Mouse (Mus musculus) gastrocnemius, adult 2 months (tissue): Measurements from ENCODE around the gene Fmo1. TPM values are rescaled to one million over a fixed set of nuclear protein-coding genes. Genes with fewer than 3 reads are reported as not detected.

Experiments used
- DNase-seq: peaks from one replicate; pipeline ENCODE4 v3.0.0; 2022
- H3K27ac ChIP-seq: fragments of 200-600 bp; 2 replicates; pipeline ENCODE4 v1.8.1; 2022; ENCODE audit warnings: mild to moderate bottlenecking
- H3K4me3 ChIP-seq: fragments of 200-600 bp; 2 replicates; pipeline ENCODE4 v1.8.1; 2022; ENCODE audit warnings: mild to moderate bottlenecking, moderate library complexity
- CTCF ChIP-seq: fragments of 200-600 bp; IDR thresholded peaks from 2 replicates; pipeline ENCODE4 v1.8.1; 2022; ENCODE audit warnings: antibody characterized with exemption, mild to moderate bottlenecking, moderate library complexity
- intact Hi-C: fragments of 180-260 bp; cut with DNase I; formaldehyde crosslinking; loops from one replicate; pipeline ENCODE4 v1.15.1; 2025
- total RNA-seq, 2 experiments: library from RNA; stranded (reverse); gene quantifications; 2 replicates each; pipeline ENCODE4 v1.2.3; 2021

The Fmo1 gene
- total RNA-seq, 2 experiments from 2014 or later: 13.4 to 14.1 TPM

DNA sequence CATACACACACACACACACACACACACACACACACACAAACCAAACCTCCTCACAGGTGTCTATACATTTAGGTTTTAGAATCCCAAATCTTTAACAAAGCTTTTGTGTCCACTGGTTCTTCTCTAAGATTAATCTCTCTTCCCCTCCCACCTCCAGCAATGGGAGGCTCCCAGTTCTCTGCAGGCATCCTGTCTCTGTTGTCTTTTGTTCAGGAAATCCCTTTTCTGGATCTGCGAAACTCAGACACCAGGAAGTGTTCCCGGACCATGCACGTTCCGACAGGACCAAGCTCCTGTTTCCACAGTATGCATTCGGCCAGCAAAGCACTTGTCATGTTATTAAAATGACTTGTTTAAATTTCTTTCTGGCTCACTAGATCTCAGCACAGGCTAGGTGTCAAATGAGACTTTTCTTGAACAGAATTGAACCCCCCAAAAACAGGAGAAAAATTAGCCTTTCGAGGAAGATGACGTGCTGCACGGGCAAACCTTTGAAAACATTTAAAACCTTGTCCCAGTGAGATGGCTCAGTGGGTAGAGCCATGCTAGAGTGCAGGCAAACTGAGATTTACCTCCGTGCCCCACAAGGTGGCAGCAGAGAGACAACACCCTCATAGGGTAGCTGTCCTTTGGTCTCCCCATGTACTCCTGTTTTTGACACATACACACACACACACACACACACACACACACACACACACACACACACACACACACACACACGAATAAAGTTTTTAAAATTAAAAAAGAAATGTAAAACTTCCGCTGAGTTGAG is 13.4 kb upstream of the Fmo1 start:
- Histone ChIP-seq H3K27ac (peak overlapping the region; percentile 54; the same call in 1 of the 2 replicates), H3K4me3 (no peak overlapping the region)
- DNase-seq: peak; percentile 72
- TF ChIP-seq CTCF: peak; percentile 62
- intact Hi-C loops: no loop called here

DNA sequence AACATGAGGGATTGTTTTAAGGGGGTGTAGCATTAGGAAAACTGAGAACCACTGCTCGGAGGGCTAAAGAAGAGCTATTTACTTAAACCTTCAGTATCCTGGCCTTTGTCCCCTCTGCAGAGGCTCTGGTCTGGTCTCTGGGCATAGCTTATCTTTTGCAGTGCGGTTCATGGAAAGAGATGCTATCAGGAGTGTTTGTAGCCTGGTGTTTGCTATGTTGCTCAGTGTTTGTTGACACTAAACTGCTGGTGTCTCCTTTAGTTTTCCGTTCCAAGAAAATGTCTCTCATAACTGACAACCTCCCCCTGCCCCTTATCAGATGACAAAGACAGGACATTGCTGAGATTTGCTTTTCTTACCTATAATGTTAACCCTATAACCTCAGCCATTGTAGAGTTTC is 8.7 kb upstream of the Fmo1 start:
- no peak for TF ChIP-seq CTCF
- intact Hi-C loops: no loop called here

DNA sequence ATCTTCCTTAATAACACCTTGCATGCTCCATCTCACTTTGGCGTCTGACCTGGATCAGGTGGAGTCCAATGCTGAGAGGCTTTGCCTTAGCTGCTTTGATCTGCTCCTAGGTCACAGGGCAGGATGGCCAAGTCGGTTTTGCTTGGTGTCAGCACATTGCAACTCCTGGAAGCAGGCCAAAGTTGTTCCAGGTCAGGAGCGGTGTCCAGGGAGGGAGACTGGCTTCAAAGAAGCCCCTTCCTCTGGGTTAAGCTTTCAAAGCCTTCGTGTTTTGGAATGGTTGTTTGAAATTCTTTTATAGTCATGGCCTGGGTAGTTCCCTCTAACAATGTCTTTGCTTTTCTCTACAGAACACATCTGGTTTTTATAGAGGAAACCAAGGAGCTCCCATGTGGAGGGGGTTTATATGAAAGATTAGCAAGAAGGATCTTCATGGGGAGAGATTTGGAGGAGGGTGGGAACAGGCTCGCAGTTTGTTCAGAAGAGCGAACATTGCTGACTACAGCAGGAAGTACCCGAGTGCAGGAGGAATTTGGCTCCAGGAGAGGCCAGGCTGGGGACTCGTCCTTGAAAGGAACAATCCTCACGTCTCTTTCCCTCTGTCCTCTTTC is 5.4 kb upstream of the Fmo1 start:
- Histone ChIP-seq H3K4me3 (no peak overlapping the region), H3K27ac (peak overlapping the region; percentile 72)
- intact Hi-C loops: no loop called here
- DNase-seq: no peak
- TF ChIP-seq CTCF: no peak

More for the DNA sequence above, 8.7 kb upstream of the Fmo1 start:
- Histone ChIP-seq H3K27ac (no peak overlapping the region), H3K4me3 (no peak overlapping the region)
- DNase-seq: no peak

DNA sequence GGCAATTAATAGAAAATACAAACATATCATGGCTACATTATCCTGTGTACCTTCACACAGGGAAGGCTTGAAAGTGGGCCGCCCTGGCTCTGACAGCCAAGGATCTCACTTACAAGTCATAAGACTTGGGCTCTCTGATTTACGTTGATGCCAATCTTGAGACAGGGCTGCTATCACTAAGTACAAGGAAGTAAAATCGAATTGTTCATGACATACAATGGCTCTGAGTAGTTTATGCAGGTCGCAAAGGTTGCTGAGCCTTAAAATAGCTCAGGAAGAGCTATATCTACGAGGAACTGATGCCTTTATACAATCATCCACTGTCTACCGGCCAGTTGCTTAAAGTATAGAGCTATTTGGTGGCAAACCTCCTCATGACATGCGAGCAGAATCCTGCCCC is 4.6 kb upstream of the Fmo1 start:
- intact Hi-C loops: no loop called here
- no peak for TF ChIP-seq CTCF
- no peak overlapping the region for H3K4me3 ChIP-seq
- no peak overlapping the region for H3K27ac ChIP-seq
- no peak for DNase-seq

DNA sequence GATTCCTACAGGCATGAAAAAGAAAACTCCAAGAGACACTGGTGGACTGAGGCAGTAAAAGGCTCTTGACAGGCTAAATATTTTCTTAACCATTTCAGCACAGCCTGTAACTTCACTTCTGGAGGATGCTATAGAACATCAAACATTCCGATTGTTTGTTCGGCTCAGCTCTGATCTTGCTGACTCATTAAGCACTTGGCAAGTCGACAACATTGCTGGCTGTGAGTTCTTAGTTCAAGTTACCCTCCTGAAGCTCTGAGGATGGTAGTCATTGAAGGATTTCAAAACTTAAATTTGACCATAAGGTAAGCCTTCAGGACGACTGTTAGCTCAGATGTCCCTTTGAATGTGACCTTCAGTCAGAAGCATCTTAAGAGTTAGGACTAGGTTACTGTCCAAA is 986 bp upstream of the Fmo1 start:
- intact Hi-C loops: no loop called here
- peak overlapping the region; percentile 82; the same call in 1 of the 2 replicates for H3K27ac ChIP-seq
- no peak overlapping the region for H3K4me3 ChIP-seq
- no peak for DNase-seq
- no peak for TF ChIP-seq CTCF

DNA sequence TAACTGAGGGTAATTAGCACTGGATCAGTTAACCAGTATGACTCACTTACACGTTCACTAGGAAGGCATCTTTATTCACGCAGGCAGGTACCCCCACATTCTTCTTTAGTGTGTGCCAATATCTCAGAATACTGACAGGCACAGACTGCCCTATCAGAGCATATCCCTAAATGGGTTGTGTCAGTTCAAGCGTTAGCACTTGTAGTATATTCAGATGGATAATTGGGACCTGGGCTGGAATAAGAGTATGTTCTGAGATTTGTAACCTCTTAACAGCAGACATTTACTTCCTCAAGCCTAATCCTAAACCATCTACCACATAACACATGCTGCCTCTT is 948 bp downstream of the Fmo1 start:
- DNase-seq: no peak
- intact Hi-C loops: no loop called here
- no peak for TF ChIP-seq CTCF
- peak overlapping the region; percentile 82 for H3K27ac ChIP-seq
- peak overlapping the region; percentile 65 for H3K4me3 ChIP-seq

DNA sequence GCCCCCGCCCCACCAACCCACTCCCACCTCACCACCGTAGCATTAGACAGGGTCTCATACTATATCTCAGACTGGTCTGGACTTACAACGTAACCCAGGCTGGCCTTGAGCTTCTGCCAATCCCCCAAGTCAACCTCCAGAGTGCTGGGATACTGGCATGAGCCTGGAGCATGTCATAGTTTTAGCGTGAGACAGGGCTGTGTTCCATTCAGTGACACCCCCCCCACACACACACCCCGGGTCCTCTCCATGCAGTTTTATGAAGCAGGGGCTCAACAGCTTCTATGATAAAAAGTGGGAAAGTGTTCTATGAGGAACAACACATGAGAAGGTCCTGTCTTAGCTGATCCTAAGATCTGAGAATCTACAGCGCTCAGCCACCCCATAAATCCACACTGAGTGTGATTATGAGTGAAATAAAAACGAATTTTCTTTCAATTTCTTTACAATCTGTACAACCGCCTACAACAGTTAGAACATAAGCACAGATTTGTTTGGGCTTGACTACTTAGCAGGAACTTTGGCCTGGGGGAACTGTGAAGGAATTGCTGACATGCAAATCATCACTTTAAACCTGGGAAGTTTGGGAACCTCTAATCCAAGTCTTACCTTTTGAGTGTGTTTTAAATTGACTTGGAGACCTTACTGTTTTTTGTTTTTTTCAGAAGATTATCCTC is 1.5 kb downstream of the Fmo1 start:
- peak overlapping the region; percentile 65 for H3K4me3 ChIP-seq
- no peak for TF ChIP-seq CTCF
- intact Hi-C loops: no loop called here

DNA sequence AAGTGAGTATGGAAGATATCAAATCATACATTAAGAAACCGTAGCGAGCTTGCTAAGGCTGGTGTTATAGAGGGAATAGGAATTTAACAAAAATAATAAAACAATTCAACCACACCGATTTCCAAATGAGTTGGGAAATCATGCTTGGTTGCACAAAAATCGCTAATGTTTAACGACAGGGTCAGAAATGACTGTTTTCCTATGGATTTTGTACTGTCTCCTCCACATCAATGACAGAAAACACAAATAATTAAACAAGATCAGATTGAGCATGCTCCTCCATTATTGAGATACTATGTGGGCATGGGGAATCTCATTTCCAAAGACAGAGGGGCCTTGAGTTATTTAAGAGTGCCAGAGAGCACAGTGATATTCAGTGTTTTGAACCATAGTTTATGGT is 2.1 kb downstream of the Fmo1 start:
- DNase-seq: no peak
- Histone ChIP-seq H3K4me3 (peak overlapping the region; percentile 65), H3K27ac (no peak overlapping the region)
- no peak for TF ChIP-seq CTCF
- intact Hi-C loops: no loop called here

More for the DNA sequence above, 1.5 kb downstream of the Fmo1 start:
- H3K27ac ChIP-seq: peak overlapping the region; percentile 82
- no peak for DNase-seq

DNA sequence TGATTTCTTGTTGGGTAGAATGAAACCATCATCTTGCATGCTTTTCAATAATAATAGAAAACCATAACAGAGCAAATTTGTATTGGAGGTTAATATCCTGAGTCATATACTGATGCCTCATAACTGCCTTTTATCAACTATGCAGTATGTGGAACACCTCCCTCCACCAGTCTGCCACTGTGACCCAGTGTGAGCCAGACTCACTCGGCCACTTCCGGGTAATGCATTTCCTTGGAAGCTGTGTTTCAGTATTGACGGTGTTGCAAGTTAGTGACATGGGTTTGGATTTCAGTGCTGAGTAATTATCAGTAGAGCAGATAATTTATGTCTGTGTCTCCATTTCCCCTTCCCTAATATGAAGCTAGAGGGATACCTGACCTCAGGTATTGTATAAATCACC is 2.8 kb downstream of the Fmo1 start:
- Histone ChIP-seq H3K4me3 (peak overlapping the region; percentile 65), H3K27ac (no peak overlapping the region)
- no peak for DNase-seq
- intact Hi-C loops: no loop called here
- no peak for TF ChIP-seq CTCF

DNA sequence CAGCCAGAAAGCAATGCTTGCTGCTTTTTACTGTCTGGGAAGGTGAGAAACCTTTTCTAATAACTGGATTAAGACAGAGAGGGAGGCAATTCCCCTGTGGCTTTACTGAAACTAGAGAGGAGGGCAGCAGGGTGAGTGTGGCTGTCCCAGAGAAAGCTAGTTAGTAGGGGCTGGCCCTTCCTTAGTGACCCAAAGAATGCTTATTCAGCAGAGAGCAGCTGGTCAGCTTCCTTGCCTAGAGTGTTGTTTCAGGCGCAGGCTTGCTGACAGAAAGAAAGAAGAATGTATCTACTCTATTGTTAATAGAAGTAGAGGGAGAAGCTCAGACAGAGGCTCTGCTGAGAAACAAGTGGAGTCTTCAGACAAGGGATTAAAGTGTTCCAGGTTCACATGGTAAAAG is 4.1 kb downstream of the Fmo1 start:
- no peak for DNase-seq
- Histone ChIP-seq H3K27ac (peak overlapping the region; percentile 43; the same call in 1 of the 2 replicates), H3K4me3 (peak overlapping the region; percentile 65)
- intact Hi-C loops: no loop called here
- TF ChIP-seq CTCF: no peak

DNA sequence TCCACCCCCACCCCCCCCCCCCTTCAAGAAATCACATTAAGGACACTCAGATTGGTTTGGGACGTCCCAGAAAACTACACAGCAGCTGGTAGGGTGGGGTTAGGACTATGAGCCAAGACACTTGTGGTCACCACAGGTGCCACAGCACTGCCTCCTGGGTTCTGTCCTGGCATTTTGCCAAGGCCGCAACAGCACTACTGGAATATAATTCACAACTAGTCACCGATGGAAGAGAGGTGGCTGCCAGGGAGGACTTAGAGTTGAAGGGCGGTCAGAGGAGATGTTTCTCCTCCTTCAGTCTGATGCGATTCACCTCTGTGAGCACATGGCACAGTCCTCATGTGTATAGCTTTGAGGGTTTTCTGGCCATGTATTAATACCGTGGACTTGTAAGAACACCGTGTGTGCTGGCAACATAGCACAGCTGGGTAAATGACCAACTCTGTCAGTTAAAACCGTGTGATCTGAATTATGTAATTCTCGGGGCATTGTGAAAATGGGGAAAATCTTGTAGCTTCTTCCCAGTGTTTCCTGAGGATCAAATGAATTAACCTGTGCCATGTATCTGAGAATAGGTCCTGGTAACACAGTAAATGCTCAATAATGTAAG is 6.3 kb downstream of the Fmo1 start:
- H3K4me3 ChIP-seq: peak overlapping the region; percentile 78
- TF ChIP-seq CTCF: no peak
- H3K27ac ChIP-seq: peak overlapping the region; percentile 43; the same call in 1 of the 2 replicates
- intact Hi-C loops: no loop called here
- no peak for DNase-seq

DNA sequence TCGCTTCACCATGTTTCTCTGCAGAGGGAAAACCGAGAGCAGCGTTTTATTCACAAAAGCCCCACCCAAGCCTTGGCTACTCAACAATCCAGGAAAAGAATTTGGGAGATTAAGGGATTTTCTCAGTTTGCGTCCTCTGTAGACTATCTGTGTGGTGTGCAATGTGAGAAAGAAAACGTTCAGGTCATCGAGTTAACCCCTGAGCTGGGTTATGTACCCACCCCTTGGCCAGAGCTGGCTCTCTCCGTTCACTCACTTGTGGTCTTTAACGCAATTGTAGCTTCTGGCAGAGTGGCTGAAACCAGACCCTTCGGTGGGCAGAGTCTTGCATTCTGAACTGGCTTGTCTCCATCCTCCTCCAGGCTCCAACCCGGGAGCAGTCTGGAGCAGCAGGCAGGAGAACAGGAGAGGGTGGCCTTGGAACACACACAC is 6.8 kb downstream of the Fmo1 start:
- Histone ChIP-seq H3K4me3 (peak overlapping the region; percentile 78), H3K27ac (peak overlapping the region; percentile 81)
- DNase-seq: no peak
- no peak for TF ChIP-seq CTCF
- intact Hi-C loops: no loop called here

DNA sequence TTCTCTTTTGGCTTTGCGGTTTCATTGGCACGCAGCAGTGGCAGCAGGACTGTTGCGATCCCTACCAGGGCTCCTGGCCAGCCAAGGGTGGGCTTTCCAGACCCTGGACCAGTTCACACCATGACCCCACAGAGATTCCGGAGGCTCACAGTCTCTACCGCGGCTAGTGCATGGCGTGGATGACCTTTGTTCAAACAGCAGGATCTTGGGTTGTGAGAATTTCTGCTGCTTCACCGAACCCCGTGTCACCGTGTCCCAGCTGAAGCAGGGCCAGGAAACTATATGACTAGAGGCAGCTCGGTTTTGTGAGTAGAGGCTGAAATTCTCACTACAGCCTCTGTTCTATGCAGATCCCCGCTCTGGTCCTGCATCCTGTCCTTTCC is 7.7 kb downstream of the Fmo1 start:
- Histone ChIP-seq H3K4me3 (peak overlapping the region; percentile 78), H3K27ac (peak overlapping the region; percentile 81)
- intact Hi-C loops: no loop called here
- DNase-seq: peak; percentile 33
- TF ChIP-seq CTCF: no peak
